Mouse (Mus musculus) MEL (cell line): Measurements from ENCODE around the gene Prss48. TPM values are rescaled to one million over a fixed set of nuclear protein-coding genes. Genes with fewer than 3 reads are reported as not detected.
"Not testable (repeated sequence)": the region's sequence is repeated elsewhere in the genome, so short reads cannot be mapped to it uniquely, and the experiment has no call there.

Experiments
- DNase-seq: peaks from one replicate; pipeline ENCODE4 v3.0.0; 2011; ENCODE audit warnings: low read depth, low spot score
- H3K27ac ChIP-seq: 2 replicates; pipeline ENCODE4 v1.5.1; 2012; ENCODE audit warnings: low read depth, mild to moderate bottlenecking, control low read depth, low read length, moderate library complexity; ENCODE audit not compliant: control insufficient read depth
- H3K27me3 ChIP-seq, 2 experiments: fragments of 150-350 bp in 1 of 2; sonication (generic) in 1 of 2; 2 replicates each; pipeline ENCODE4 v1.6.1; 2012; ENCODE audit warnings: low read length in 2 of 2, mild to moderate bottlenecking in 2 of 2, improper control_type of control experiment in 1 of 2, moderate library complexity in 1 of 2; ENCODE audit not compliant: insufficient read depth in 2 of 2, control insufficient read depth in 1 of 2
- H3K36me3 ChIP-seq, 2 experiments: 2 replicates each; pipeline ENCODE4 v1.6.1; 2012 to 2014; ENCODE audit warnings: low read length in 2 of 2, improper control_type of control experiment in 1 of 2, inconsistent platforms in 1 of 2, mild to moderate bottlenecking in 1 of 2; ENCODE audit not compliant: insufficient read depth in 2 of 2, control insufficient read depth in 1 of 2
- H3K4me1 ChIP-seq, 2 experiments: fragments of 150-350 bp in 1 of 2; sonication (generic) in 1 of 2; 2 replicates each; pipeline ENCODE4 v1.6.1; 2012; ENCODE audit warnings: low read length in 2 of 2, improper control_type of control experiment in 1 of 2, mild to moderate bottlenecking in 1 of 2; ENCODE audit not compliant: insufficient read depth in 2 of 2, control insufficient read depth in 1 of 2
- H3K4me3 ChIP-seq, 2 experiments: fragments of 150-350 bp in 1 of 2; sonication (generic) in 1 of 2; 2 replicates each; pipeline ENCODE4 v1.5.1; 2012; ENCODE audit warnings: low read depth in 2 of 2, low read length in 2 of 2, mild to moderate bottlenecking in 2 of 2, moderate library complexity in 2 of 2, control low read depth in 1 of 2, improper control_type of control experiment in 1 of 2; ENCODE audit not compliant: control insufficient read depth in 1 of 2, insufficient read depth in 1 of 2
- H3K79me2 ChIP-seq: 2 replicates; pipeline ENCODE4 v1.6.1; 2012; ENCODE audit warnings: mild to moderate bottlenecking, low read length, moderate library complexity; ENCODE audit not compliant: control insufficient read depth, poor library complexity, insufficient read depth
- H3K9ac ChIP-seq: 2 replicates; pipeline ENCODE4 v1.6.1; 2012; ENCODE audit warnings: low read depth, mild to moderate bottlenecking, control low read depth, low read length, moderate library complexity; ENCODE audit not compliant: control insufficient read depth, poor library complexity, severe bottlenecking
- H3K9me3 ChIP-seq: fragments of 150-350 bp; sonication (generic); replicated peaks from 2 replicates; pipeline ENCODE4 v1.6.1; 2012; ENCODE audit warnings: mild to moderate bottlenecking, low read length, improper control_type of control experiment, moderate library complexity; ENCODE audit not compliant: insufficient read depth
- CHD1 ChIP-seq: IDR thresholded peaks from 2 replicates; pipeline ENCODE4 v1.6.1; 2012; ENCODE audit warnings: low read depth, mild to moderate bottlenecking, inconsistent platforms, low read length, improper control_type of control experiment
- CHD2 ChIP-seq: IDR thresholded peaks from 2 replicates; pipeline ENCODE4 v1.6.1; 2011; ENCODE audit warnings: low read length, improper control_type of control experiment
- CTCF ChIP-seq, 3 experiments: IDR thresholded peaks in 2 of 3; conservative IDR thresholded peaks in 1 of 3; 2 replicates each; pipeline ENCODE4 v1.5.1; 2011 to 2012; ENCODE audit warnings: low read length in 3 of 3, low read depth in 2 of 3, mild to moderate bottlenecking in 2 of 3, improper control_type of control experiment in 1 of 3, inconsistent platforms in 1 of 3, mixed read lengths in 1 of 3, moderate library complexity in 1 of 3; ENCODE audit not compliant: control insufficient read depth in 1 of 3, insufficient read depth in 1 of 3, poor library complexity in 1 of 3, severe bottlenecking in 1 of 3
- E2F4 ChIP-seq: IDR thresholded peaks from 2 replicates; pipeline ENCODE4 v1.6.1; 2011; ENCODE audit warnings: low read depth, low read length, improper control_type of control experiment, borderline replicate concordance
- ELF1 ChIP-seq: IDR thresholded peaks from 2 replicates; pipeline ENCODE4 v1.6.1; 2014; ENCODE audit warnings: low read depth, mild to moderate bottlenecking, inconsistent platforms, low read length, improper control_type of control experiment, moderate library complexity
- EP300 ChIP-seq, 2 experiments: IDR thresholded peaks; 2 replicates each; pipeline ENCODE4 v1.6.1; 2011; ENCODE audit warnings: improper control_type of control experiment in 2 of 2, low read length in 2 of 2, low read depth in 1 of 2, mild to moderate bottlenecking in 1 of 2
- GATA1 ChIP-seq: IDR thresholded peaks from 2 replicates; pipeline ENCODE4 v1.6.1; 2011; ENCODE audit warnings: low read depth, low read length, improper control_type of control experiment
- KAT2A ChIP-seq: conservative IDR thresholded peaks from 2 replicates; pipeline ENCODE4 v1.6.1; 2012; ENCODE audit warnings: low read depth, low read length, improper control_type of control experiment, inconsistent platforms
- MAZ ChIP-seq: IDR thresholded peaks from 2 replicates; pipeline ENCODE4 v1.6.1; 2012; ENCODE audit warnings: low read depth, mild to moderate bottlenecking, inconsistent platforms, low read length, improper control_type of control experiment
- MEF2A ChIP-seq: IDR thresholded peaks from 2 replicates; pipeline ENCODE4 v1.6.1; 2014; ENCODE audit warnings: low read depth, mild to moderate bottlenecking, inconsistent platforms, low read length, improper control_type of control experiment; ENCODE audit not compliant: poor library complexity, insufficient replicate concordance, severe bottlenecking; ENCODE audit errors: extremely low read depth
- MXI1 ChIP-seq: IDR thresholded peaks from 2 replicates; pipeline ENCODE4 v1.6.1; 2011; ENCODE audit warnings: mild to moderate bottlenecking, low read depth, low read length, improper control_type of control experiment
- POLR2A ChIP-seq, 2 experiments: IDR thresholded peaks; 2 replicates each; pipeline ENCODE4 v1.6.1; 2011 to 2012; ENCODE audit warnings: low read length in 2 of 2, mild to moderate bottlenecking in 2 of 2, control low read depth in 1 of 2, improper control_type of control experiment in 1 of 2, low read depth in 1 of 2, moderate library complexity in 1 of 2; ENCODE audit not compliant: control insufficient read depth in 1 of 2, insufficient read depth in 1 of 2, poor library complexity in 1 of 2
- POLR2AphosphoS2 ChIP-seq: IDR thresholded peaks from 2 replicates; pipeline ENCODE4 v1.6.1; 2011; ENCODE audit warnings: low read length, improper control_type of control experiment
- POLR2AphosphoS5 ChIP-seq: IDR thresholded peaks from 2 replicates; pipeline ENCODE4 v1.6.1; 2012; ENCODE audit warnings: low read depth, borderline replicate concordance, mild to moderate bottlenecking, inconsistent platforms, low read length, moderate library complexity, mixed read lengths
- RAD21 ChIP-seq: IDR thresholded peaks from 2 replicates; pipeline ENCODE4 v1.6.1; 2011; ENCODE audit warnings: mild to moderate bottlenecking, low read depth, low read length, improper control_type of control experiment
- SIN3A ChIP-seq: IDR thresholded peaks from 2 replicates; pipeline ENCODE4 v1.6.1; 2012; ENCODE audit warnings: low read length, improper control_type of control experiment, inconsistent platforms
- USF1 ChIP-seq: IDR thresholded peaks from 2 replicates; pipeline ENCODE4 v1.6.1; 2014; ENCODE audit warnings: low read depth, mild to moderate bottlenecking, inconsistent platforms, low read length, improper control_type of control experiment, moderate library complexity
- USF2 ChIP-seq, 2 experiments: IDR thresholded peaks; 2 replicates each; pipeline ENCODE4 v1.6.1; 2011 to 2012; ENCODE audit warnings: improper control_type of control experiment in 2 of 2, low read length in 2 of 2, borderline replicate concordance in 1 of 2, inconsistent platforms in 1 of 2, low read depth in 1 of 2, mild to moderate bottlenecking in 1 of 2; ENCODE audit not compliant: insufficient read depth in 1 of 2
- ZMIZ1 ChIP-seq: IDR thresholded peaks from 2 replicates; pipeline ENCODE4 v1.6.1; 2012; ENCODE audit warnings: low read depth, mild to moderate bottlenecking, inconsistent platforms, low read length, improper control_type of control experiment, moderate library complexity
- polyA plus RNA-seq, 2 experiments: library from polyadenylated mRNA; stranded (reverse) in 1 of 2; unstranded in 1 of 2; fragments of >175 nt in 1 of 2; fragments of >200 nt in 1 of 2; gene quantifications; 2 replicates each; pipeline versions ENCODE4 v1.2.1 to v1.2.4; 2012; ENCODE audit warnings: low replicate concordance in 2 of 2, low read depth in 1 of 2; ENCODE audit not compliant: insufficient read length in 2 of 2, insufficient read depth in 1 of 2, missing spikeins in 1 of 2
- total RNA-seq: library from RNA; depleted of rRNA; stranded (reverse); fragments of 300-350 nt; gene quantifications from 2 replicates; pipeline ENCODE4 v1.2.3, GENCODE M21; 2012

Gene Prss48
- total and polyA plus RNA-seq, 3 experiments, result not detected

DNA sequence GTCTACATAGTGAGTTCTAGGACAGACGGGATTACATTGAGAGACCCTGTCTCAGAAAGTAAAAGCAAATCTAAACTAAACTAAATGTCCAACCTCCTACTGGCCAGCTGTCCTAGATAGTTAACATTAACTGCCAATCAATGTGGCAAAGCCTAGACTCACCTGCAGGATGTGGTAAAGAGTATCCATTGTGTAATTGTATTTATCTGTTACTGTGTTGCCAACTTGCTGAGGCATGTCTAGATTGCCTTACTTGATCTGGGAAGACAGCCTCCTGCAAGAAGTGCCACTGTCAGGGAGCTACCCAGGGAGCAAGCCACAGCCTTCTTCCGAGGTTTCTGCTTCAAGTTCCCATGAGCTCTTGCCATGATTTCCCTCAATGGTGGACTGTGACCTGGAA lies 15.1 kb downstream of the Prss48 start:
- Histone ChIP-seq H3K79me2 (no peaks in the 10 kb centered on the region), H3K4me3 (no peak overlapping the region), H3K9me3 (no peaks in the 10 kb centered on the region), H3K36me3 (peaks cover 0 to 12% of the 10 kb centered on the region in 2 experiments; a peak in 2 of 4 replicates), H3K4me1 (peaks cover under 1 to 10% of the 10 kb centered on the region in 2 experiments)
- no peak for DNase-seq
- TF ChIP-seq E2F4 (no peak), EP300 (IDR thresholded peaks at IDR 0.05; ENCODE audit: low read depth in 1 of 2, low read length in 2 of 2) (no peak), USF2 (IDR thresholded peaks at IDR 0.05; ENCODE audit: borderline replicate concordance in 1 of 2, insufficient read depth in 1 of 2, low read depth in 1 of 2, low read length in 2 of 2) (no peak)
- TF ChIP-seq, all 39 proteins: peak for 0
- Histone ChIP-seq H3K27ac (no peak overlapping the region), H3K27me3 (no peaks in the 10 kb centered on the region), H3K9ac (no peak overlapping the region)

DNA sequence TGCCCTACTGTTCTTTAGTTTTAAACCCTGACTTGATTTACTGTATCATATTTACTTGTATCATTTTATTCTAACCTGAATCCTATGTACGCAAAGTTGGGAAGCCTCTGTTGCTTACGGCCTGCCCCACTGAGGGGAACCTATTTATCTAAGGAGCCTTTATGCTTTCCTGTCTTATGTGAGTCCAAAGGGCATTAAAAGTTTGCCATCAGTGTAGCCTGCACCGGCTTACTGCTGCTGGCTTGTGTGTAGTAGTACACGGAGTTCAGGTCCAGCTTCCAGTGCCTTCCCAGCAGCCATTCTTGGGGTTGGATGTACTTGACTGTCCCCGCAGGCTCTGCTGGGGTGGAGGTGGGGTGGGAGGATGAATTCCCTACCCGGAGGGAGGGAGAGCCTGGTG lies 17.8 kb downstream of the Prss48 start:
- Histone ChIP-seq H3K4me3 (no peak overlapping the region), H3K27me3 (no peaks in the 10 kb centered on the region), H3K79me2 (no peaks in the 10 kb centered on the region), H3K4me1 (no peaks in the 10 kb centered on the region), H3K27ac (no peak overlapping the region), H3K9me3 (no peaks in the 10 kb centered on the region), H3K9ac (no peak overlapping the region), H3K36me3 (no peaks in the 10 kb centered on the region)
- no peak for TF ChIP-seq GATA1
- no peak for TF ChIP-seq CHD1
- no peak for TF ChIP-seq ZMIZ1
- TF ChIP-seq POLR2AphosphoS2, result no peak
- no peak for TF ChIP-seq POLR2AphosphoS5
- no peak for TF ChIP-seq ELF1
- no peak for TF ChIP-seq MXI1
- TF ChIP-seq SIN3A, result no peak
- TF ChIP-seq KAT2A, result no peak
- no peak for TF ChIP-seq RAD21
- TF ChIP-seq CHD2, result no peak
- TF ChIP-seq MEF2A, result no peak
- no peak for TF ChIP-seq MAZ
- TF ChIP-seq USF1, result no peak
- TF ChIP-seq POLR2A (IDR thresholded peaks at IDR 0.05; ENCODE audit: control insufficient read depth in 1 of 2, insufficient read depth in 1 of 2, low read depth in 1 of 2, low read length in 2 of 2, poor library complexity in 1 of 2), result no peak
- no peak for TF ChIP-seq CTCF (IDR thresholded peaks at IDR 0.05 in 2 of 3, conservative IDR thresholded peaks at IDR 0.05 in 1 of 3; ENCODE audit: control insufficient read depth in 1 of 3, insufficient read depth in 1 of 3, low read depth in 2 of 3, low read length in 3 of 3, poor library complexity in 1 of 3, severe bottlenecking in 1 of 3)
- no peak for DNase-seq

DNA sequence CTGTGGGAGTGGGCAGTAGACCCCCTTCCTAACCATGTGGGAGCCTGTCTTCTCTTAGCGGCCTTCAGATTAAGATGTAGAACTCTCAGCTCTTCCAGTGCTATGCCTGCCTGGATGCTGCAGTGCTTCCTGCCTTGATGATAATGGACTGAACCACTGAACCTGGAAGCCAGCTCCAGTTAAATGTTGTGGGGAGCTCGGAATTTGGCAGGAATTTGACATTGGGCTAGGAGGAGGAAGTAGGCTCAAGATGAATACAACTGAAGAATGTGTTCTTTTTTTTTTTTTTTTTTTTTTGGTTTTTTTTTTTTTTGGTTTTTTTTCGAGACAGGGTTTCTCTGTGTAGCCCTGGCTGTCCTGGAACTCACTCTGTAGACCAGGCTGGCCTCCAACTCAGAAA lies 20.5 kb downstream of the Prss48 start:
- H3K9ac ChIP-seq, H3K79me2 ChIP-seq, H3K36me3 ChIP-seq, H3K27me3 ChIP-seq, H3K4me3 ChIP-seq, DNase-seq, H3K27ac ChIP-seq, H3K4me1 ChIP-seq, H3K9me3 ChIP-seq: not testable (repeated sequence)
